Mouse (Mus musculus) myocyte (in vitro differentiated cells): Measurements from ENCODE around the gene Uba3.

Experiments used
- E2F4 ChIP-seq: IDR thresholded peaks from one replicate; pipeline ENCODE4 v1.6.1; 2011; ENCODE audit warnings: mild to moderate bottlenecking, control low read depth, moderate library complexity; ENCODE audit not compliant: insufficient read depth
- MAX ChIP-seq: IDR thresholded peaks from one replicate; pipeline ENCODE4 v1.6.1; 2011; ENCODE audit warnings: low read depth, mild to moderate bottlenecking, control low read depth
- MYOD1 ChIP-seq, 3 experiments: IDR thresholded peaks; one replicate each; pipeline ENCODE4 v1.6.1; 2011; ENCODE audit warnings: control low read depth in 2 of 3, low read depth in 2 of 3, mild to moderate bottlenecking in 2 of 3, moderate library complexity in 1 of 3; ENCODE audit not compliant: insufficient read length in 2 of 3, control insufficient read depth in 1 of 3
- POLR2A ChIP-seq: IDR thresholded peaks from one replicate; pipeline ENCODE4 v1.6.1; 2011; ENCODE audit warnings: low read depth, mild to moderate bottlenecking, control low read depth, moderate library complexity; ENCODE audit not compliant: insufficient read length
- TCF12 ChIP-seq: IDR thresholded peaks from one replicate; pipeline ENCODE4 v1.6.1; 2011; ENCODE audit warnings: mild to moderate bottlenecking, control low read depth; ENCODE audit not compliant: poor library complexity, insufficient read depth, severe bottlenecking
- USF1 ChIP-seq: IDR thresholded peaks from one replicate; pipeline ENCODE4 v1.6.1; 2011; ENCODE audit warnings: low read depth, mild to moderate bottlenecking, control low read depth, moderate library complexity

- TF ChIP-seq USF1 (no peak), MYOD1 (IDR thresholded peaks at IDR 0.05; ENCODE audit: control insufficient read depth in 1 of 3, insufficient read length in 2 of 3, low read depth in 2 of 3) (no peak), POLR2A (no peak), TCF12 (no peak), E2F4 (no peak), MAX (no peak)
These were observed 30.6 kb upstream of the Uba3 start for GRCm38 (mm10) chr6:97236088-97236487.
